Mouse (Mus musculus) midbrain, embryonic 16.5 days (tissue): Measurements from ENCODE around the gene Ggt5. TPM values are rescaled to one million over a fixed set of nuclear protein-coding genes. Genes with fewer than 3 reads are reported as not detected.
"Not testable (repeated sequence)": the region's sequence is repeated elsewhere in the genome, so short reads cannot be mapped to it uniquely, and the experiment has no call there.

Experiments
- ATAC-seq: fragments of 200-750 bp; cut with Nextera tagmentation; 2 replicates; pipeline ENCODE4 v1.8.0; 2017; ENCODE audit warnings: moderate TSS enrichment
- H3K27ac ChIP-seq: fragments of 300-500 bp; sonication (generic); 2 replicates; pipeline ENCODE4 v1.5.1; 2014; ENCODE audit warnings: mild to moderate bottlenecking, low read length, mixed read lengths
- H3K27me3 ChIP-seq: fragments of 300-500 bp; sonication (generic); 2 replicates; pipeline ENCODE4 v1.6.1; 2014; ENCODE audit warnings: low read depth, low read length, mixed read lengths; ENCODE audit not compliant: control insufficient read depth, insufficient read depth
- H3K36me3 ChIP-seq: fragments of 300-500 bp; sonication (generic); 2 replicates; pipeline ENCODE4 v1.6.1; 2014; ENCODE audit warnings: mild to moderate bottlenecking, low read length, moderate library complexity, mixed read lengths; ENCODE audit not compliant: control insufficient read depth, insufficient read depth
- H3K4me1 ChIP-seq: fragments of 300-500 bp; sonication (generic); 2 replicates; pipeline ENCODE4 v1.6.1; 2014; ENCODE audit warnings: mild to moderate bottlenecking, low read length, mixed read lengths; ENCODE audit not compliant: control insufficient read depth, insufficient read depth
- H3K4me2 ChIP-seq: fragments of 300-500 bp; sonication (generic); 2 replicates; pipeline ENCODE4 v1.6.1; 2014; ENCODE audit warnings: mild to moderate bottlenecking, low read length, mixed read lengths
- H3K4me3 ChIP-seq: fragments of 300-500 bp; sonication (generic); 2 replicates; pipeline ENCODE4 v1.5.1; 2014; ENCODE audit warnings: low read depth, mild to moderate bottlenecking, low read length, moderate library complexity, mixed read lengths
- H3K9ac ChIP-seq: fragments of 300-500 bp; sonication (generic); 2 replicates; pipeline ENCODE4 v1.6.1; 2014; ENCODE audit warnings: low read depth, low read length, mixed read lengths
- H3K9me3 ChIP-seq: fragments of 300-500 bp; sonication (generic); replicated peaks from 2 replicates; pipeline ENCODE4 v1.6.1; 2014; ENCODE audit warnings: mild to moderate bottlenecking, low read length, mixed read lengths; ENCODE audit not compliant: control insufficient read depth, poor library complexity, severe bottlenecking
- WGBS: fragments of 180-500 bp; shearing (Covaris S2); extraction: QIAGEN DNeasy Blood & Tissue Kit; methylation state at CpG from one replicate; pipeline ENCODE4 v1.1.7; 2014; 5-methylcytosine and 5-hydroxymethylcytosine counted together
- polyA plus RNA-seq: library from polyadenylated mRNA; unstranded; fragments of >200 nt; fragmentation: Nextera tagmentation; extraction: Ambion mirVana; gene quantifications from 2 replicates; pipeline ENCODE4 v1.2.1, GENCODE M21; 2015

The Ggt5 gene
- polyA plus RNA-seq, 1 experiment from 2014 or later: 2.1 TPM

DNA sequence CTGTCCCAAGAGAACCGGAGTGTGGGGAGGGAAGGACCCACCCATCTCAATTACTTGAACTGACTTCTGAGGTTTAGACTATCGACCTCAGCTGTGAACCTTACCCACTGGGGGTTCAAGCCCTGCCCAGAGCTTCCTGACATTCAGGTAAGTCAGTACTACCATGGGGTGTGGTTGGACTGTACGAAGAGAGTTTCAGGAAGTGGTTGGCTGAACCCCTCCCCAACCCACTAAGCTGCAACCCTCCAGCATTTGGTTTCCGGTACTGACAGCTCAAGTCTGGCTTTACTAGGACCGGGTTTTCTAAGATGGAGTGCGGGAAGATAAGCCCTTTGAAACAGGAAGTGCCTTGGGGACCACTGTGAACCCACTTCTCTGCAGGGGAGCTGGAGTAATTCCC is 23.7 kb upstream of the Ggt5 start:
- WGBS: 77% methylated on average over 6 of the region's 6 CpGs
- ATAC-seq: no peak
- H3K27ac ChIP-seq: no peak overlapping the region
- H3K36me3 ChIP-seq: no peaks in the 10 kb centered on the region
- H3K4me3 ChIP-seq: no peak overlapping the region
- H3K9ac ChIP-seq: no peak overlapping the region
- H3K27me3 ChIP-seq: no peaks in the 10 kb centered on the region
- H3K4me1 ChIP-seq: peaks cover 9% of the 10 kb centered on the region; the same call in 1 of the 2 replicates
- H3K4me2 ChIP-seq: no peak overlapping the region
- H3K9me3 ChIP-seq: no peaks in the 10 kb centered on the region

DNA sequence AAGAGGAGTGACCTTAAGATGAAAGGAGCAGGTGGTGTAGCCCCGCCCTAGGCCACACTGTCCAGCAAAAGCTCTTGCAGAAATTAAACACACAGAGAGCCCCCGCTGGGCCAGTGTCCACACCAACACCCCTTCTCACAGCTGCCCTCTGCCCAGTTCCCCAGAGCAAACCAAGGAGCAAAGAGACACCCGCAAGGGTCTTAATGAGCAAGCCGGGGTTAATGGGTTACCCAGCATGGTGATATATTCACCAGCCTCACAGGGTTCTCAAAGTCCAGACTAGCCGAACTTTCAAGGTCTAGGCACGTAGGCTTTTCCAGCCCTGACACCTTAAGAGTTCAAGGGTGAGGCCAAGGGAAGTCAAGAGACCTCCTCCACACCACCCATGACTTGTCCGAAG is 23.2 kb upstream of the Ggt5 start:
- Histone ChIP-seq H3K4me2 (no peak overlapping the region), H3K27ac (no peak overlapping the region), H3K36me3 (no peaks in the 10 kb centered on the region), H3K9ac (no peak overlapping the region), H3K27me3 (no peaks in the 10 kb centered on the region), H3K4me1 (peaks cover 5% of the 10 kb centered on the region; the same call in 1 of the 2 replicates), H3K4me3 (no peak overlapping the region), H3K9me3 (no peaks in the 10 kb centered on the region)
- ATAC-seq: no peak
- 85% methylated on average over 7 of the region's 7 CpGs for WGBS

DNA sequence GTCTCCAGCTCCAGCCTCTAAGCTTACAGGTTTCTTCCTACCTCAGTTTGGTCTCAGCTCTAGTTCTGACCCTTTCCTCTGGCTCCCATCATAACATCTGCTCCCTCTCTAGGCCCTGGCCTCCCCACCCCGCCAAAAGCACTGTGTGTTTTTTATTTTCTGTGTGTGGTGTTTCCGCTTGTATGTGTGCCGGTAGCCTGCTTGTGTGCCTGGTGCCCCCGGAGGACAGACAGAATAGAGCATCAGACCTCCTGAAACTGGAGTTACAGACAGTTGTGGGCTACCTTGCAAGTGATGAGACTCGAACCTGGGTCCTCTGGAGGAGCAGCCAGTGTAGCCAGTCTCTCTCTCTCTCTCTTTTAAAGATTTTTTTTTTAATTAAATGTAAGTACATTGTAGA is 22.8 kb upstream of the Ggt5 start:
- WGBS: 82% methylated on average over 5 of the region's 5 CpGs
- H3K9ac ChIP-seq: no peak overlapping the region

DNA sequence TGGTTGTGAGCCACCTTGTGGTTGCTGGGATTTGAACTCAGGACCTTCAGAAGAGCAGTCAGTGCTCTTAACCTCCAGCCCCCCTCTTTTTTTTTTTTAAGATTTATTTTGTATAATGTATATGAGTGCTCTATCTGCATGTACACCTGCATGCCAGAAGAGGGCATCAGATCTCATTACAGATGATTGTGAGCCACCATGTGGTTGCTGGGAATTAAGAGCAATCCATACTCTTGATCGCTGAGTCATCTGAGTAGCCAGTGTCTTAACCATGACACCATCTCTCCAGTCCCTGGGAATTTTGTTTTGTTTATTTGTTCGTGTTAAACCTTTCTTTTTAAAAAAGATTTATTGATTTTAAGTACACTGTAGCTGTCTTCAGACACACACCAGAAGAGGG is 22.4 kb upstream of the Ggt5 start:
- not testable (repeated sequence) for H3K27ac ChIP-seq, H3K9ac ChIP-seq, H3K27me3 ChIP-seq, ATAC-seq, H3K4me1 ChIP-seq, H3K4me2 ChIP-seq, H3K36me3 ChIP-seq, H3K9me3 ChIP-seq, H3K4me3 ChIP-seq
- WGBS: 87% methylated on average over 2 of the region's 2 CpGs

More for the DNA sequence above, 22.8 kb upstream of the Ggt5 start:
- Histone ChIP-seq H3K27me3 (no peaks in the 10 kb centered on the region), H3K4me1 (peaks cover under 1% of the 10 kb centered on the region; the same call in 1 of the 2 replicates), H3K9me3 (no peaks in the 10 kb centered on the region), H3K36me3 (no peaks in the 10 kb centered on the region), H3K4me2 (no peak overlapping the region), H3K4me3 (no peak overlapping the region), H3K27ac (no peak overlapping the region)
- no peak for ATAC-seq

DNA sequence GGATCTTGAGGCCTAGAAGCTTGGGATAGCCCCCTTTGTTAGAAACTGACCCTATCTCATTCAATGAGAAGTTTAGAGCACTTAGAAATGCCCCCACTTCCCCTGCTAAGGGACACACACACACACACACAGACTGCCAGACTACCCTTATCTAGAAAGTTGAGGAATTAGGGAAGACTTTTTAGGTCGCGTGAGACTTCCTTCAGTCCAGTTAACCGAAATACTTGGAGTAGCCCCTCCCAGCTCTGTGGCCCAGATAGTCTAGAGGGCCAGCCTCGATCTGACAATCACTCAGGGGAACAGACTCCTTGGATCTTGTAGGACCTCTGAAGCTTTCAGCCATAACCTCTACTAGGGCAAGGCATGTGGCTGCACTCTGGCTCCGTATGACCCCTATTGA is 21.1 kb upstream of the Ggt5 start:
- WGBS: 36% methylated on average over 5 of the region's 5 CpGs
- no peak overlapping the region for H3K9ac ChIP-seq

DNA sequence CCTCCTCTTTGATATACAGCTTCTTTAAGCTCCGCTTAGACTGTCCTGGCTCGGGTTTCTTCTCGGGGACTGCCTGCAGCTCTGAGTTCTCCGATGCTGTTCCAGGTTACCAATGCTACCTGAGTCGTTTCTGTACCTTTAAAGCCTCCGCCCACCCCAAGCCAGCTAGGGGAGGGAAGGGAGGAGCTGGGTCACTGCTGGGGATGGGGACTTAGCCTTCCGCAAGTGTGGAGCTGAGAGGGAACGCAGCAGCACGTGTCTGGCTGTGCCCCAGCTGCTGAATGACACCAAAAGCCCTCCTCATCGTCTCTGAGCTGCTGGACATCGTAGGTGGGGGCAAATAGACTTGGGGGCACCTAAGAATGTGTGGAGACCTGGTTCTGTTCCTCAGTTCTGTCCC is 20.7 kb upstream of the Ggt5 start:
- H3K4me3 ChIP-seq: no peak overlapping the region
- no peak overlapping the region for H3K9ac ChIP-seq
- ATAC-seq: no peak
- H3K9me3 ChIP-seq: no peaks in the 10 kb centered on the region
- no peaks in the 10 kb centered on the region for H3K36me3 ChIP-seq
- H3K27me3 ChIP-seq: no peaks in the 10 kb centered on the region
- WGBS: 7% methylated on average over 11 of the region's 11 CpGs
- no peak overlapping the region for H3K4me2 ChIP-seq
- no peak overlapping the region for H3K27ac ChIP-seq
- no peaks in the 10 kb centered on the region for H3K4me1 ChIP-seq

More for the DNA sequence above, 21.1 kb upstream of the Ggt5 start:
- no peak overlapping the region for H3K4me2 ChIP-seq
- H3K36me3 ChIP-seq: no peaks in the 10 kb centered on the region
- no peaks in the 10 kb centered on the region for H3K9me3 ChIP-seq
- ATAC-seq: no peak
- no peak overlapping the region for H3K4me3 ChIP-seq
- H3K27me3 ChIP-seq: no peaks in the 10 kb centered on the region
- no peaks in the 10 kb centered on the region for H3K4me1 ChIP-seq
- H3K27ac ChIP-seq: no peak overlapping the region

DNA sequence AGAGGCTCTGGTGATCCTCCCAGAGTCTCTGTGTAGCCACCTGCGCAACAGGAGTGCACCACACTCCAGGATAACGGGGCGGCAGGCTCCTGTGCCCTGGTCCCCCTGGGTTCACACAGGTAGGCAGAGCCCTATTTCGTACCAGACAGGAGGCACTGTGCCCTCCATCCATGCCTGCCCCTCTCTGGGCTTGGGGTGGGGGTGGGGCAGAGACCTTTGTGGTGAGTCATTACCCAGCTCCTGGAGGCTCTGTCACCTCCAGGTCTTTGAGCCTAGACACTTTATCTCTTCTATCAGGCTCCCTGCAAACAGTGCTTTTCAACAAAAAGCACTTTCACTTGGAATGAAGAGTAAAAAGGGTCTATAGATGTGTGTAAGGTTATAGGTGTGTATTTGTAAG is 20.3 kb upstream of the Ggt5 start:
- Histone ChIP-seq H3K9me3 (no peaks in the 10 kb centered on the region), H3K4me3 (no peak overlapping the region), H3K4me1 (no peaks in the 10 kb centered on the region), H3K27me3 (no peaks in the 10 kb centered on the region), H3K4me2 (no peak overlapping the region), H3K9ac (no peak overlapping the region), H3K36me3 (no peaks in the 10 kb centered on the region), H3K27ac (no peak overlapping the region)
- WGBS: 17% methylated on average over 4 of the region's 4 CpGs
- ATAC-seq: no peak

DNA sequence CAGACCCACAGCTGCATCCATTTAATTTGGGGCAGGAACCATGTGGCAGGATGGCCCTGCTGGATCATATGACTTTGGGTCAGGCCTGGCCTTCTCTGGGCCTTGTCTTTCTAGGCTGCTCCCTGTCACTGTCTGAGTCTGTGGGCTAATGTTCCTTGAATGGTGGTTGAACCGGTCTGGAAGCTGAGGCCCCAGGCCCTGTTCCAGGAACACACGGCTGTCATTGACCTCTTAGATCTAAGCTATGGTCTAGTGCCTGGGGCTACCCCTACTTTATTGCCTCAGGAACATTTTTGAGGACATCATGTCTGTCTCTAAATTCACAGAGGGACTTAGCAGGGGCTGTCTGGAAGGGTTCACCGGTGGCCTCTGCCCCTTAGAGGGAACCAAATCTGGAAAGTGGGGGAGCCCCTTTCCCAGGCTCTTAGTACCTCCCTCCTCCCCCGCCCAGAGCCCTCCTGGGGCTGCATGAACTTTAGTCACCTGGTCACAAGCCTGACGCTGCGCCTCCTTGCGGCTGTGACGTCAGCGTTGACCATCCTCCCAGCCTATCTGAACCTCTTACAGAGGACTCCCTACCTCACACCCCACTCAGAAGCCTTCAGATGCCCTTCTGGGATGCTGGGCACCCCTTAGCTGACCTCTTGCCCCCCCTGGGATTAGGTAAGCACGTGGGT is 18.0 kb upstream of the Ggt5 start:
- no peak for ATAC-seq
- Histone ChIP-seq H3K9ac (no peak overlapping the region), H3K36me3 (no peaks in the 10 kb centered on the region), H3K4me1 (no peaks in the 10 kb centered on the region), H3K9me3 (no peaks in the 10 kb centered on the region), H3K4me3 (no peak overlapping the region), H3K27ac (no peak overlapping the region), H3K27me3 (no peaks in the 10 kb centered on the region), H3K4me2 (no peak overlapping the region)
- WGBS: 31% methylated on average over 10 of the region's 10 CpGs

DNA sequence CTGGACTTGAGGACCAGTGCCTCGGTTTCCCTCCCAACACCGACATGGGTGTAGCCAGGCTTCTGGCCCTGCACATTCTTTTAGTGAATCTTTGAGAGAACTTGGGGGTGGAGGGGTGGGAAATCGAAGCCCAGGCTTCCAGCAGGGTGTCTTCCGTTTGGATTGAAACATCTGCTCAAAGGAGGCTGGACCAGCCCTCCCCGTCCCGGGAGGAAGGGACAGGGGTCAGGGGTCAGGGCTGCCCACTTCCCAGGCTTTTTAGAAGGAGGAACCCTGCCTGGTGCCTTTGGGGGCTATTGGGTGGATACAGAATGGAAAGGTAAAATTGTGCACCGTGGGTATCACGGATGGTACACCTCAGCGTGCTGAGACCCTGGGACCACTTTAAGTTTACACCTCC is 17.2 kb upstream of the Ggt5 start:
- Histone ChIP-seq H3K4me2 (no peak overlapping the region), H3K9me3 (no peaks in the 10 kb centered on the region), H3K4me1 (no peaks in the 10 kb centered on the region), H3K9ac (no peak overlapping the region), H3K36me3 (no peaks in the 10 kb centered on the region), H3K4me3 (no peak overlapping the region), H3K27me3 (no peaks in the 10 kb centered on the region), H3K27ac (no peak overlapping the region)
- 44% methylated on average over 9 of the region's 9 CpGs for WGBS
- ATAC-seq: no peak
